Mouse (Mus musculus) MEL (cell line): Measurements from ENCODE around the gene Tchp. TPM values are rescaled to one million over a fixed set of nuclear protein-coding genes. Genes with fewer than 3 reads are reported as not detected.

Source experiments
- DNase-seq: peaks from one replicate; pipeline ENCODE4 v3.0.0; 2011; ENCODE audit warnings: low read depth, low spot score
- H3K27ac ChIP-seq: 2 replicates; pipeline ENCODE4 v1.5.1; 2012; ENCODE audit warnings: low read depth, mild to moderate bottlenecking, control low read depth, low read length, moderate library complexity; ENCODE audit not compliant: control insufficient read depth
- H3K27me3 ChIP-seq, 2 experiments: fragments of 150-350 bp in 1 of 2; sonication (generic) in 1 of 2; 2 replicates each; pipeline ENCODE4 v1.6.1; 2012; ENCODE audit warnings: low read length in 2 of 2, mild to moderate bottlenecking in 2 of 2, improper control_type of control experiment in 1 of 2, moderate library complexity in 1 of 2; ENCODE audit not compliant: insufficient read depth in 2 of 2, control insufficient read depth in 1 of 2
- H3K36me3 ChIP-seq, 2 experiments: 2 replicates each; pipeline ENCODE4 v1.6.1; 2012 to 2014; ENCODE audit warnings: low read length in 2 of 2, improper control_type of control experiment in 1 of 2, inconsistent platforms in 1 of 2, mild to moderate bottlenecking in 1 of 2; ENCODE audit not compliant: insufficient read depth in 2 of 2, control insufficient read depth in 1 of 2
- H3K4me1 ChIP-seq, 2 experiments: fragments of 150-350 bp in 1 of 2; sonication (generic) in 1 of 2; 2 replicates each; pipeline ENCODE4 v1.6.1; 2012; ENCODE audit warnings: low read length in 2 of 2, improper control_type of control experiment in 1 of 2, mild to moderate bottlenecking in 1 of 2; ENCODE audit not compliant: insufficient read depth in 2 of 2, control insufficient read depth in 1 of 2
- H3K4me3 ChIP-seq, 2 experiments: fragments of 150-350 bp in 1 of 2; sonication (generic) in 1 of 2; 2 replicates each; pipeline ENCODE4 v1.5.1; 2012; ENCODE audit warnings: low read depth in 2 of 2, low read length in 2 of 2, mild to moderate bottlenecking in 2 of 2, moderate library complexity in 2 of 2, control low read depth in 1 of 2, improper control_type of control experiment in 1 of 2; ENCODE audit not compliant: control insufficient read depth in 1 of 2, insufficient read depth in 1 of 2
- H3K79me2 ChIP-seq: 2 replicates; pipeline ENCODE4 v1.6.1; 2012; ENCODE audit warnings: mild to moderate bottlenecking, low read length, moderate library complexity; ENCODE audit not compliant: control insufficient read depth, poor library complexity, insufficient read depth
- H3K9ac ChIP-seq: 2 replicates; pipeline ENCODE4 v1.6.1; 2012; ENCODE audit warnings: low read depth, mild to moderate bottlenecking, control low read depth, low read length, moderate library complexity; ENCODE audit not compliant: control insufficient read depth, poor library complexity, severe bottlenecking
- H3K9me3 ChIP-seq: fragments of 150-350 bp; sonication (generic); replicated peaks from 2 replicates; pipeline ENCODE4 v1.6.1; 2012; ENCODE audit warnings: mild to moderate bottlenecking, low read length, improper control_type of control experiment, moderate library complexity; ENCODE audit not compliant: insufficient read depth
- CHD1 ChIP-seq: IDR thresholded peaks from 2 replicates; pipeline ENCODE4 v1.6.1; 2012; ENCODE audit warnings: low read depth, mild to moderate bottlenecking, inconsistent platforms, low read length, improper control_type of control experiment
- CTCF ChIP-seq, 3 experiments: IDR thresholded peaks in 2 of 3; conservative IDR thresholded peaks in 1 of 3; 2 replicates each; pipeline ENCODE4 v1.5.1; 2011 to 2012; ENCODE audit warnings: low read length in 3 of 3, low read depth in 2 of 3, mild to moderate bottlenecking in 2 of 3, improper control_type of control experiment in 1 of 3, inconsistent platforms in 1 of 3, mixed read lengths in 1 of 3, moderate library complexity in 1 of 3; ENCODE audit not compliant: control insufficient read depth in 1 of 3, insufficient read depth in 1 of 3, poor library complexity in 1 of 3, severe bottlenecking in 1 of 3
- E2F4 ChIP-seq: IDR thresholded peaks from 2 replicates; pipeline ENCODE4 v1.6.1; 2011; ENCODE audit warnings: low read depth, low read length, improper control_type of control experiment, borderline replicate concordance
- ETS1 ChIP-seq: IDR thresholded peaks from 2 replicates; pipeline ENCODE4 v1.6.1; 2012; ENCODE audit warnings: low read depth, mild to moderate bottlenecking, inconsistent platforms, low read length, improper control_type of control experiment, moderate library complexity
- GABPA ChIP-seq: IDR thresholded peaks from 2 replicates; pipeline ENCODE4 v1.6.1; 2012; ENCODE audit warnings: low read depth, mild to moderate bottlenecking, inconsistent platforms, low read length, improper control_type of control experiment, moderate library complexity
- GATA1 ChIP-seq: IDR thresholded peaks from 2 replicates; pipeline ENCODE4 v1.6.1; 2011; ENCODE audit warnings: low read depth, low read length, improper control_type of control experiment
- JUND ChIP-seq: IDR thresholded peaks from 2 replicates; pipeline ENCODE4 v1.6.1; 2011; ENCODE audit warnings: low read depth, mild to moderate bottlenecking, improper control_type of control experiment, low read length
- MYC ChIP-seq: IDR thresholded peaks from 2 replicates; pipeline ENCODE4 v1.6.1; 2011; ENCODE audit warnings: low read depth, mild to moderate bottlenecking, low read length, improper control_type of control experiment, moderate library complexity
- POLR2AphosphoS5 ChIP-seq: IDR thresholded peaks from 2 replicates; pipeline ENCODE4 v1.6.1; 2012; ENCODE audit warnings: low read depth, borderline replicate concordance, mild to moderate bottlenecking, inconsistent platforms, low read length, moderate library complexity, mixed read lengths
- RAD21 ChIP-seq: IDR thresholded peaks from 2 replicates; pipeline ENCODE4 v1.6.1; 2011; ENCODE audit warnings: mild to moderate bottlenecking, low read depth, low read length, improper control_type of control experiment
- SIN3A ChIP-seq: IDR thresholded peaks from 2 replicates; pipeline ENCODE4 v1.6.1; 2012; ENCODE audit warnings: low read length, improper control_type of control experiment, inconsistent platforms
- SMC3 ChIP-seq: IDR thresholded peaks from 2 replicates; pipeline ENCODE4 v1.6.1; 2011; ENCODE audit warnings: low read depth, low read length, improper control_type of control experiment
- TAL1 ChIP-seq: IDR thresholded peaks from 2 replicates; pipeline ENCODE4 v1.6.1; 2012; ENCODE audit warnings: mild to moderate bottlenecking, inconsistent platforms, low read length, moderate library complexity, mixed read lengths
- TCF12 ChIP-seq: IDR thresholded peaks from 2 replicates; pipeline ENCODE4 v1.6.1; 2014; ENCODE audit warnings: low read depth, mild to moderate bottlenecking, inconsistent platforms, low read length, improper control_type of control experiment, moderate library complexity
- USF2 ChIP-seq, 2 experiments: IDR thresholded peaks; 2 replicates each; pipeline ENCODE4 v1.6.1; 2011 to 2012; ENCODE audit warnings: improper control_type of control experiment in 2 of 2, low read length in 2 of 2, borderline replicate concordance in 1 of 2, inconsistent platforms in 1 of 2, low read depth in 1 of 2, mild to moderate bottlenecking in 1 of 2; ENCODE audit not compliant: insufficient read depth in 1 of 2
- ZC3H11A ChIP-seq: IDR thresholded peaks from 2 replicates; pipeline ENCODE4 v1.6.1; 2012; ENCODE audit warnings: low read depth, mild to moderate bottlenecking, inconsistent platforms, low read length, improper control_type of control experiment
- polyA plus RNA-seq, 2 experiments: library from polyadenylated mRNA; stranded (reverse) in 1 of 2; unstranded in 1 of 2; fragments of >175 nt in 1 of 2; fragments of >200 nt in 1 of 2; gene quantifications; 2 replicates each; pipeline versions ENCODE4 v1.2.1 to v1.2.4; 2012; ENCODE audit warnings: low replicate concordance in 2 of 2, low read depth in 1 of 2; ENCODE audit not compliant: insufficient read length in 2 of 2, insufficient read depth in 1 of 2, missing spikeins in 1 of 2
- total RNA-seq: library from RNA; depleted of rRNA; stranded (reverse); fragments of 300-350 nt; gene quantifications from 2 replicates; pipeline ENCODE4 v1.2.3, GENCODE M21; 2012

Tchp gene
- total and polyA plus RNA-seq, 3 experiments, result 13.6 to 21.1 TPM; not detected in 1

DNA sequence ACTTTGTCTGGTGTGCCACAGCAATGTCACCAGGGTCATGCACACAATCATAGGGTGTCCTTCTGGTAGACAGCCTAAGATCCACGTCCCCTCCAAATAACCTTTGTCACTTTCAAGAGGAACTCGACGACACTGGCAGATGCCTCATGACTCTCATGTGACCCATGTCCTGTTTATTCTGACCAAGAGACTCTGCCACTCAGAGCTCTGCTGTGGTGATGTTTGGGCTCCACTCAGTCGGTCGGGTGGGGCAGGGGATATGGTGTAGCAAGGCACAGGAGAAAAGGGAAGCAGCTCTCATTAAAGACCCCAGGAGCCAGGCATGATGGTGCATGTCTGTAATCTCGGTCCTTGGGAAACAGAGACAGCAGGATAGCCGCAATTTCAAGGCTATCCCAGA is 8.5 kb upstream of the Tchp start:
- TF ChIP-seq GABPA, result no peak
- TF ChIP-seq JUND, result no peak
- TF ChIP-seq POLR2AphosphoS5, result no peak
- TF ChIP-seq USF2 (IDR thresholded peaks at IDR 0.05; ENCODE audit: borderline replicate concordance in 1 of 2, insufficient read depth in 1 of 2, low read depth in 1 of 2, low read length in 2 of 2), result no peak
- TF ChIP-seq E2F4, result no peak
- TF ChIP-seq, all 39 proteins: peak for 0
- Histone ChIP-seq H3K4me1 (peaks cover 0 to 10% of the 10 kb centered on the region in 2 experiments; a peak in 1 of 4 replicates), H3K27ac (peak overlapping the region; percentile 30), H3K9ac (peak overlapping the region; percentile 51), H3K36me3 (peaks cover 0 to 8% of the 10 kb centered on the region in 2 experiments; a peak in 2 of 4 replicates), H3K4me3 (peak overlapping the region; percentile 6 to 31; a peak in 3 of 4 replicates), H3K79me2 (no peaks in the 10 kb centered on the region), H3K9me3 (no peaks in the 10 kb centered on the region), H3K27me3 (no peaks in the 10 kb centered on the region)
- peak; percentile 40 for DNase-seq

DNA sequence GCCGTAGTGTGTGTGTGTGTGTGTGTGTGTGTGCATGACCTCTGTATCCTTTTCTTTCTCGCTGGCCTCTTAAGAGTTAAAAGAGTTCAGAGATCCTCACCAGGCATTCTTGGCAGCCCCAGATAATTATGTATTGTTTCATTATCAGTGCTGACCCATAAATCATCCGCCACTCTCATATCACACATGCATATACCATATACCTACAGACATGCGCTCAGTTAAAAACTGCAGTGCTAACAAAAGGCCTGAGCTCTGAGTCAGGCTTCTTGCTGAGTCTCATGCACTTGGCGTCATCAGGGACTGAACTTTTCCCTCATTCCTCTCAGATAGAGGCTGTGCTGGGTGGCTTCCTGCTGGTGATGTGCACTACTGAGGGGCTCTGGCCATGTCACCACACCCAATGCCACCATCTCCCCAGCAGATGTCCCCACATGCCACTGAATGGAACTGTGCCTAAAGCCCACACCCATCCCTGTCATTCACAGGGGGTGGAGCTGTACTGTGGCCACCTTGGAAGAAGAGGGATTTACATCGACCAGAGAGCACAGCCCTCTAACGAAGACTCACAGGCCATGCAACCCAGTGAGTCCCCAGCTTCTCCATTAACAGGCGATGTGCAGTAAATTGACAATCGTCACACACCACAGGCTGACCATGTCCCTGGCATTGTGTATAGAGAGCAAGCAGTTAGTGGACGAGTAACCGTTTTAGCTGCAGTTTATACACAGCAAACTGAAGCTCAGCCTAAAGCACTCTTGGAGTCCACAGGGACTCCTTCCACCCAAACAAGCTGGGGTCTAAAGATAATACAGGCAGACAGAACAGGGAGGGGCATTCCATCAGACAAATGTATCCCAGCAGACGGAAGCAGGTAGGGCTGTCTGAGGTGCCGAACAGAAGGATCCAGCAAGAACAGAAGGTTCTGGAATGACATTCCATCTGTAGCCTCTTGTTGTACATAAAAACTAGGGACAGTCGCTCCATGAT is 4.9 kb upstream of the Tchp start:
- Histone ChIP-seq H3K9me3 (no peaks in the 10 kb centered on the region), H3K36me3 (peaks cover 0 to 3% of the 10 kb centered on the region in 2 experiments; a peak in 2 of 4 replicates), H3K79me2 (peaks cover under 1% of the 10 kb centered on the region; the same call in 1 of the 2 replicates), H3K4me3 (no peak overlapping the region), H3K4me1 (peaks cover 0 to 11% of the 10 kb centered on the region in 2 experiments; a peak in 2 of 4 replicates), H3K27ac (no peak overlapping the region), H3K27me3 (no peaks in the 10 kb centered on the region), H3K9ac (no peak overlapping the region)
- peak; percentile 76 for DNase-seq
- TF ChIP-seq E2F4 (no peak), TCF12 (peak; percentile 11; the same call in 1 of the 2 replicates), TAL1 (peak; percentile 51), ZC3H11A (peak; percentile 55), MYC (0 out of 2 replicates have a peak, but pooled peaks have one; percentile 27), SIN3A (peak; percentile 54), SMC3 (peak; percentile 76), ETS1 (peak; percentile 34; the same call in 1 of the 2 replicates), RAD21 (peak; percentile 87), POLR2AphosphoS5 (no peak), GATA1 (peak; percentile 46; the same call in 1 of the 2 replicates), CTCF (IDR thresholded peaks at IDR 0.05 in 2 of 3, conservative IDR thresholded peaks at IDR 0.05 in 1 of 3; ENCODE audit: control insufficient read depth in 1 of 3, insufficient read depth in 1 of 3, low read depth in 2 of 3, low read length in 3 of 3, poor library complexity in 1 of 3, severe bottlenecking in 1 of 3) (peak; percentile 59 to 85 (median 75)), CHD1 (no peak)
